Mouse (Mus musculus): Measurements from ENCODE around the gene Eno3. TPM values are rescaled to one million over a fixed set of nuclear protein-coding genes. Genes with fewer than 3 reads are reported as not detected.

Eno3 gene
- polyA plus RNA-seq (2014; fragmentation: Nextera tagmentation; extraction: Ambion mirVana), result 30.7 and 40.4 TPM in 2 replicates

DNA sequence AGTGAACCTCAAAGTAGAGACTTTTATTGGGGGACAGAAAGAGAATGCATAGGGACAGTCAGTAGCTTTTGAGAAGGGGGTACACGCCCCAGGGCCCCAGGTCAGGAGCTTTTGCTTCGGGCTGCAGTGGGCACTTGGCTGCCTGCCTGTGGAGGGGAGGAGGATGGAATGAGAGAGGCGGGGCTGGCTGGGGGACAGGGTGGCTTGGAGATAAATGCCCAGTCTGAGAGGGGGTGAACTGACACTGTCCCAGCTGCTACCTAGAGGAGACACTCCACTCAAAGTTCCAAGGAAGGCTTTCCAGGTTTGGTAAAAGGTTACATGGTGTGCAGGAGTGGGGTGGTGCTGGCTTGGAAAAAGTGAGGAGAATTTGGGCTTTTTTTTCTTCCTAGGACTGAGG is at the start of gene Eno3:
Gene Eno3, plus strand, starts transcription at position 239 of the 400 bp plus-strand sequence.
- DNase-seq (ENCODE audit: low spot score) (no peak), ATAC-seq (replicated peaks; ENCODE audit: insufficient number of reproducible peaks, low FRiP score, low TSS enrichment, low read depth) (no peak)
- no peaks in the 10 kb centered on the region for H3K9me3 ChIP-seq (replicated peaks; ENCODE audit: control insufficient read depth, low read length)
- H3K36me3 ChIP-seq (replicated peaks; ENCODE audit: control insufficient read depth, insufficient read depth, low read depth, low read length), result peaks cover under 1% of the 10 kb centered on the region
- peak within 1 kb of the TSS; percentile 100 for H3K4me3 ChIP-seq (ENCODE audit: low read depth, low read length)
- no peaks in the 10 kb centered on the region for H3K27me3 ChIP-seq (ENCODE audit: control insufficient read depth, insufficient read depth, low read length)
- H3K4me2 ChIP-seq (ENCODE audit: low read depth, low read length), result peak within 1 kb of the TSS; percentile 95
- WGBS, result 4% methylated on average over 3 of the region's 3 CpGs
- H3K9ac ChIP-seq (replicated peaks; ENCODE audit: low read length), result peak within 1 kb of the TSS; percentile 97
- peaks cover 9% of the 10 kb centered on the region for H3K4me1 ChIP-seq (ENCODE audit: control insufficient read depth, insufficient read depth, low read length)
- peak within 1 kb of the TSS; percentile 97 for H3K27ac ChIP-seq (replicated peaks; ENCODE audit: low read depth, low read length)

DNA sequence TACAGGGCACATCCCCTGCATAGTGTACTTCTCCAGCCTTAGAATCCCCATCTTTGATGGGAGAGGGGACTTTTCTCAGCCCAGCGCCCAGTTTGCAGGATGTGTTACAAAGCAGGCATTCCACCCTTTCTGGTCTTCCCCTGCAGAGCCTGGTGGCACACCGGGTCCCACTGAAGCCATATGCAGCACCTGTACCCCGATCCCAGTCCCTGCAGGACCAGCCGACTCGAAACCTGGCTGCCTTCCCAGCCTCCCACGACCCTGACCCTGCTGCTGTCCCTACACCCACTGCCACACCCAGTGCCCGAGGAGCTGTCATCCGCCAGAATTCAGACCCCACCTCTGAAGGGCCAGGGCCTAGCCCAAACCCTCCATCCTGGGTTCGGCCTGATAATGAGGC is 49.4 kb upstream of the Eno3 start:
- 93% methylated on average over 9 of the region's 9 CpGs for WGBS
- H3K36me3 ChIP-seq (replicated peaks; ENCODE audit: control insufficient read depth, insufficient read depth, low read depth, low read length), result peaks cover 17% of the 10 kb centered on the region

GRCm38 (mm10) chr11:70608381-70609066 is 48.5 kb upstream of the Eno3 start:
- WGBS, result 89% methylated on average over 26 of the region's 26 CpGs
- H3K36me3 ChIP-seq (replicated peaks; ENCODE audit: control insufficient read depth, insufficient read depth, low read depth, low read length), result peaks cover 18% of the 10 kb centered on the region
- DNase-seq (ENCODE audit: low spot score) (no peak), ATAC-seq (replicated peaks; ENCODE audit: insufficient number of reproducible peaks, low FRiP score, low TSS enrichment, low read depth) (no peak)
- H3K9ac ChIP-seq (replicated peaks; ENCODE audit: low read length), result no peak overlapping the region
- H3K27ac ChIP-seq (replicated peaks; ENCODE audit: low read depth, low read length), result no peak overlapping the region
- H3K27me3 ChIP-seq (ENCODE audit: control insufficient read depth, insufficient read depth, low read length), result no peaks in the 10 kb centered on the region
- no peaks in the 10 kb centered on the region for H3K4me1 ChIP-seq (ENCODE audit: control insufficient read depth, insufficient read depth, low read length)
- H3K4me2 ChIP-seq (ENCODE audit: low read depth, low read length), result no peak overlapping the region
- H3K4me3 ChIP-seq (ENCODE audit: low read depth, low read length), result no peak overlapping the region
- no peaks in the 10 kb centered on the region for H3K9me3 ChIP-seq (replicated peaks; ENCODE audit: control insufficient read depth, low read length)

More for the DNA sequence above, 49.4 kb upstream of the Eno3 start:
- ATAC-seq (replicated peaks; ENCODE audit: insufficient number of reproducible peaks, low FRiP score, low TSS enrichment, low read depth) (no peak), DNase-seq (ENCODE audit: low spot score) (no peak)
- no peak overlapping the region for H3K27ac ChIP-seq (replicated peaks; ENCODE audit: low read depth, low read length)
- no peak overlapping the region for H3K4me3 ChIP-seq (ENCODE audit: low read depth, low read length)
- no peak overlapping the region for H3K9ac ChIP-seq (replicated peaks; ENCODE audit: low read length)
- H3K4me1 ChIP-seq (ENCODE audit: control insufficient read depth, insufficient read depth, low read length), result no peaks in the 10 kb centered on the region
- no peak overlapping the region for H3K4me2 ChIP-seq (ENCODE audit: low read depth, low read length)
- H3K9me3 ChIP-seq (replicated peaks; ENCODE audit: control insufficient read depth, low read length), result no peaks in the 10 kb centered on the region
- H3K27me3 ChIP-seq (ENCODE audit: control insufficient read depth, insufficient read depth, low read length), result no peaks in the 10 kb centered on the region

GRCm38 (mm10) chr11:70610752-70611151 is 46.2 kb upstream of the Eno3 start:
- Histone ChIP-seq H3K36me3 (replicated peaks; ENCODE audit: control insufficient read depth, insufficient read depth, low read depth, low read length) (peaks cover 16% of the 10 kb centered on the region), H3K27me3 (ENCODE audit: control insufficient read depth, insufficient read depth, low read length) (no peaks in the 10 kb centered on the region), H3K9ac (replicated peaks; ENCODE audit: low read length) (no peak overlapping the region), H3K4me3 (ENCODE audit: low read depth, low read length) (no peak overlapping the region), H3K27ac (replicated peaks; ENCODE audit: low read depth, low read length) (no peak overlapping the region), H3K9me3 (replicated peaks; ENCODE audit: control insufficient read depth, low read length) (no peaks in the 10 kb centered on the region), H3K4me1 (ENCODE audit: control insufficient read depth, insufficient read depth, low read length) (peaks cover 3% of the 10 kb centered on the region), H3K4me2 (ENCODE audit: low read depth, low read length) (no peak overlapping the region)
- WGBS, result 83% methylated on average over 4 of the region's 4 CpGs
- DNase-seq (ENCODE audit: low spot score), result no peak
- ATAC-seq (replicated peaks; ENCODE audit: insufficient number of reproducible peaks, low FRiP score, low TSS enrichment, low read depth), result no peak

DNA sequence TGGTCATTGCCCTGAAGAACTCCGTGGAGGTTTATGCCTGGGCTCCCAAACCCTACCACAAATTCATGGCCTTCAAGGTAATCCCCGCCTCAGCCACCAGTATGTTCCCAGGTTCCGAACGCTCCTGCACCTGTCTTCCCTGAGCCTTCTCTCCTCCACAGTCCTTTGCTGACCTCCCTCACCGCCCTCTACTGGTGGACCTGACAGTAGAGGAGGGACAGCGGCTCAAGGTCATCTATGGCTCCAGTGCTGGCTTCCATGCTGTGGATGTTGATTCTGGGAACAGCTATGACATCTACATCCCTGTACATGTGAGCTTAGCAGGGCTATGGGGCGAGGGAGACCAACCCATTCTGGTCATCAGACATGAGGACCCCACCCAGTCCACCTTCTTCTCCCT is 44.5 kb upstream of the Eno3 start:
- ATAC-seq (replicated peaks; ENCODE audit: insufficient number of reproducible peaks, low FRiP score, low TSS enrichment, low read depth) (no peak), DNase-seq (ENCODE audit: low spot score) (no peak)
- Histone ChIP-seq H3K27ac (replicated peaks; ENCODE audit: low read depth, low read length) (no peak overlapping the region), H3K36me3 (replicated peaks; ENCODE audit: control insufficient read depth, insufficient read depth, low read depth, low read length) (peaks cover 16% of the 10 kb centered on the region), H3K27me3 (ENCODE audit: control insufficient read depth, insufficient read depth, low read length) (peaks cover 4% of the 10 kb centered on the region), H3K9me3 (replicated peaks; ENCODE audit: control insufficient read depth, low read length) (no peaks in the 10 kb centered on the region), H3K4me1 (ENCODE audit: control insufficient read depth, insufficient read depth, low read length) (peaks cover 3% of the 10 kb centered on the region), H3K9ac (replicated peaks; ENCODE audit: low read length) (no peak overlapping the region), H3K4me3 (ENCODE audit: low read depth, low read length) (no peak overlapping the region), H3K4me2 (ENCODE audit: low read depth, low read length) (no peak overlapping the region)
- 75% methylated on average over 7 of the region's 7 CpGs for WGBS

GRCm38 (mm10) chr11:70615074-70615473 is 41.9 kb upstream of the Eno3 start:
- Histone ChIP-seq H3K27me3 (ENCODE audit: control insufficient read depth, insufficient read depth, low read length) (peaks cover 4% of the 10 kb centered on the region), H3K36me3 (replicated peaks; ENCODE audit: control insufficient read depth, insufficient read depth, low read depth, low read length) (peaks cover 5% of the 10 kb centered on the region), H3K9me3 (replicated peaks; ENCODE audit: control insufficient read depth, low read length) (no peaks in the 10 kb centered on the region), H3K4me1 (ENCODE audit: control insufficient read depth, insufficient read depth, low read length) (peaks cover 3% of the 10 kb centered on the region), H3K4me3 (ENCODE audit: low read depth, low read length) (peak overlapping the region; percentile 32), H3K4me2 (ENCODE audit: low read depth, low read length) (peak overlapping the region; percentile 67), H3K9ac (replicated peaks; ENCODE audit: low read length) (peak overlapping the region; percentile 53), H3K27ac (replicated peaks; ENCODE audit: low read depth, low read length) (no peak overlapping the region)
- ATAC-seq (replicated peaks; ENCODE audit: insufficient number of reproducible peaks, low FRiP score, low TSS enrichment, low read depth), result peak; percentile 44; the same call in 1 of the 2 replicates
- DNase-seq (ENCODE audit: low spot score), result peak; percentile 67
- WGBS, result 3% methylated on average over 17 of the region's 17 CpGs

GRCm38 (mm10) chr11:70615516-70616093 is 41.4 kb upstream of the Eno3 start, which contains the start of gene 4930544D05Rik:
Gene 4930544D05Rik, plus strand, starts transcription at chr11:70615848.
- H3K36me3 ChIP-seq (replicated peaks; ENCODE audit: control insufficient read depth, insufficient read depth, low read depth, low read length), result peaks cover 5% of the 10 kb centered on the region
- peak within 1 kb of the TSS; percentile 53 for H3K9ac ChIP-seq (replicated peaks; ENCODE audit: low read length)
- H3K27ac ChIP-seq (replicated peaks; ENCODE audit: low read depth, low read length), result no peak within 1 kb of the TSS
- peaks cover 4% of the 10 kb centered on the region for H3K27me3 ChIP-seq (ENCODE audit: control insufficient read depth, insufficient read depth, low read length)
- DNase-seq (ENCODE audit: low spot score) (peak; percentile 19), ATAC-seq (replicated peaks; ENCODE audit: insufficient number of reproducible peaks, low FRiP score, low TSS enrichment, low read depth) (0 out of 2 replicates have a peak, but pooled peaks have one; percentile 9)
- H3K4me1 ChIP-seq (ENCODE audit: control insufficient read depth, insufficient read depth, low read length), result peaks cover 3% of the 10 kb centered on the region
- H3K4me2 ChIP-seq (ENCODE audit: low read depth, low read length), result peak within 1 kb of the TSS; percentile 67
- H3K4me3 ChIP-seq (ENCODE audit: low read depth, low read length), result peak within 1 kb of the TSS; percentile 32
- WGBS, result 13% methylated on average over 21 of the region's 21 CpGs
- H3K9me3 ChIP-seq (replicated peaks; ENCODE audit: control insufficient read depth, low read length), result no peaks in the 10 kb centered on the region

- no peak for ATAC-seq (replicated peaks; ENCODE audit: insufficient number of reproducible peaks, low FRiP score, low TSS enrichment, low read depth)
- Histone ChIP-seq H3K4me1 (ENCODE audit: control insufficient read depth, insufficient read depth, low read length) (peaks cover 3% of the 10 kb centered on the region), H3K9me3 (replicated peaks; ENCODE audit: control insufficient read depth, low read length) (no peaks in the 10 kb centered on the region), H3K27me3 (ENCODE audit: control insufficient read depth, insufficient read depth, low read length) (peaks cover 4% of the 10 kb centered on the region), H3K9ac (replicated peaks; ENCODE audit: low read length) (peak within 1 kb of the TSS; percentile 28; the same call in 1 of the 2 replicates), H3K36me3 (replicated peaks; ENCODE audit: control insufficient read depth, insufficient read depth, low read depth, low read length) (no peaks in the 10 kb centered on the region), H3K27ac (replicated peaks; ENCODE audit: low read depth, low read length) (no peak within 1 kb of the TSS), H3K4me2 (ENCODE audit: low read depth, low read length) (no peak within 1 kb of the TSS), H3K4me3 (ENCODE audit: low read depth, low read length) (no peak within 1 kb of the TSS)
- 60% methylated on average over 1 of the region's 1 CpGs for WGBS
- DNase-seq (ENCODE audit: low spot score), result no peak
These were observed 37.9 kb upstream of the Eno3 start, which contains the start of gene Chrne for GRCm38 (mm10) chr11:70619101-70619500. Gene Chrne, minus strand, starts transcription at chr11:70619216.

Measured in embryonic facial prominence, embryonic 11.5 days (tissue).